Comparison of ENCODE assay signal across 8 mouse cellular contexts in the genomic region with DNA sequence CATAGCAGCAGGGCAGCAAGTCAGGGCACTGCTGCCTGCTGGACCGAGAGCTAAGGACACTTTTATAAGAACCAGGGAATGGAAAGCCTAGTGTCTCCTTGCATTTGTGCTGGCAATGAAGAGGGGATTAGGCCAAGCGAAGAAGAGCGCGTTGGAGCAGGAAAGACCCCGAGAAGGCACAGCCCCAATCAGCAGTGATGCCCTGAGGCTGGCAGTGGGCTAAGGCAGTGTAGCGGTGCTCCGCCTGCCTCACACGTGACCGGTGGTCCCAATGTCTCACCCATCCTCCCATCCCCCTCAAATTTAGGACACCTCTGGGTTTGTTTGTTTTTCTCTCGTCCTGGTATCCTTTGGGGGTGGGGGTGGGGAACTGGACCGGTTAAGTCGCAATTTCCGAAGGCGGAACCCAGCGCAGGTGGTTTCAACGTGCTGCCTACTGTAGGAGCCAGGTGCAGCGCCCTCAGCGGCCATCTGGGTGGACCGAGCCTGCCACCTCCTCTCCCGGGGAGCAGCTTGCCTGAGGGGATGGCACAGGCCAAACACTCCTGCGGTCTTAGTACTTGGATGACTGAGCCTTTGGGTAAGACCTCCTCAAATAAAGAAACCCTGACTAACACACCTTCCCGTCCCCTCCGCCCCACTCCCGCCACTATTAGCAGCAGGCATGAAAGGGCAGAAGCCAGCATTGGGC. TPM values are rescaled to one million over a fixed set of nuclear protein-coding genes. Genes with fewer than 3 reads are reported as not detected.
DNase-seq lines count a peak whose midpoint lies in the region; ATAC-seq and TF ChIP-seq lines count a peak whose summit lies in the region.

No protein-coding gene starts in this region.

- 10% methylated on average over 24 of the region's 24 CpGs for WGBS in forebrain, embryonic 10.5 days
- WGBS in forebrain, postnatal 0 days = 13% methylated on average over 24 of the region's 24 CpGs
- WGBS in forebrain, embryonic 16.5 days = 11% methylated on average over 24 of the region's 24 CpGs
- 15% methylated on average over 24 of the region's 24 CpGs for WGBS in limb, embryonic 13.5 days

- DNase-seq in forebrain, embryonic 10.5 days (ENCODE audit: extremely low spot score, low spot score) = no peak
- no peak for DNase-seq in forebrain, postnatal 0 days
- DNase-seq in ES-E14 (ENCODE audit: low read depth, low spot score) (no peak), MN1 (ENCODE audit: low spot score) (no peak)
- no peak for DNase-seq in T-cell, adult 2 months (ENCODE audit: low spot score)

- H3K4me1 ChIP-seq in forebrain, embryonic 10.5 days = peaks cover 17% of the 10 kb centered on the region
- H3K4me1 ChIP-seq in forebrain, postnatal 0 days (ENCODE audit: insufficient read depth) = peaks cover 1% of the 10 kb centered on the region; the same call in 1 of the 2 replicates
- H3K4me1 ChIP-seq in ES-E14 (ENCODE audit: control insufficient read depth in 2 of 2, insufficient read depth in 2 of 2, low read length in 2 of 2, poor library complexity in 1 of 2) = 0 out of 4 replicates have a peak, but pooled peaks cover 0 to 4% of the 10 kb centered on the region in 2 experiments
- H3K4me1 ChIP-seq in forebrain, embryonic 16.5 days (replicated peaks; ENCODE audit: control insufficient read depth, insufficient read depth, low read length) = peaks cover 6% of the 10 kb centered on the region
- H3K4me1 ChIP-seq in limb, embryonic 13.5 days = peaks cover 19% of the 10 kb centered on the region; the same call in 1 of the 2 replicates

- H3K4me2 ChIP-seq in forebrain, postnatal 0 days (ENCODE audit: low read depth) = no peak overlapping the region
- peak overlapping the region; percentile 9; the same call in 1 of the 2 replicates for H3K4me2 ChIP-seq in forebrain, embryonic 16.5 days (ENCODE audit: low read length)
- H3K4me2 ChIP-seq in limb, embryonic 13.5 days (replicated peaks) = peak overlapping the region; percentile 40

- H3K27me3 ChIP-seq in forebrain, embryonic 10.5 days (ENCODE audit: poor library complexity, severe bottlenecking) = peaks cover 23% of the 10 kb centered on the region
- no peaks in the 10 kb centered on the region; the same call in 1 of the 2 replicates for H3K27me3 ChIP-seq in forebrain, postnatal 0 days (ENCODE audit: insufficient read depth, low read length)
- no peaks in the 10 kb centered on the region for H3K27me3 ChIP-seq in forebrain, embryonic 16.5 days (replicated peaks; ENCODE audit: control insufficient read depth, insufficient read depth, low read length)
- H3K27me3 ChIP-seq in limb, embryonic 13.5 days = peaks cover 11% of the 10 kb centered on the region

- no peak overlapping the region for H3K27ac ChIP-seq in forebrain, embryonic 10.5 days
- no peak overlapping the region for H3K27ac ChIP-seq in forebrain, postnatal 0 days (ENCODE audit: low read depth, low read length)
- H3K27ac ChIP-seq in ES-E14 (ENCODE audit: insufficient read depth, low read depth, low read length, poor library complexity, severe bottlenecking) = no peak overlapping the region
- no peak overlapping the region for H3K27ac ChIP-seq in forebrain, embryonic 16.5 days (ENCODE audit: low read length)
- no peak overlapping the region for H3K27ac ChIP-seq in limb, embryonic 13.5 days

- in situ Hi-C loops in ES-E14 (cut with MboI; ENCODE audit: low sequenced_read_pairs in 2 of 2, unreplicated experiment in 2 of 2) = no loop called here

- H3K36me3 ChIP-seq in forebrain, embryonic 10.5 days (replicated peaks) = no peaks in the 10 kb centered on the region
- no peaks in the 10 kb centered on the region for H3K36me3 ChIP-seq in forebrain, postnatal 0 days (ENCODE audit: insufficient read depth)
- H3K36me3 ChIP-seq in ES-E14 (ENCODE audit: control insufficient read depth, insufficient read depth, low read length, poor library complexity, severe bottlenecking) = no peaks in the 10 kb centered on the region
- H3K36me3 ChIP-seq in forebrain, embryonic 16.5 days (ENCODE audit: control insufficient read depth, insufficient read depth) = no peaks in the 10 kb centered on the region
- no peaks in the 10 kb centered on the region for H3K36me3 ChIP-seq in limb, embryonic 13.5 days

- no peak overlapping the region for H3K9ac ChIP-seq in forebrain, postnatal 0 days
- 0 out of 2 replicates have a peak overlapping the region, but pooled peaks have one; percentile 25 for H3K9ac ChIP-seq in ES-E14 (ENCODE audit: insufficient read depth, low read depth, low read length, poor library complexity, severe bottlenecking)
- 0 out of 2 replicates have a peak overlapping the region, but pooled peaks have one; percentile 9 for H3K9ac ChIP-seq in forebrain, embryonic 16.5 days (replicated peaks; ENCODE audit: low read depth, low read length)
- H3K9ac ChIP-seq in limb, embryonic 13.5 days = no peak overlapping the region

- no peak for ATAC-seq in forebrain, postnatal 0 days
- no peak for ATAC-seq in forebrain, embryonic 16.5 days
- no peak for ATAC-seq in limb, embryonic 13.5 days (ENCODE audit: low FRiP score, low read depth)
- ATAC-seq in CD4-positive, CD25-positive, alpha-beta regulatory T cell, adult 4 months = no peak

- H3K4me3 ChIP-seq in forebrain, embryonic 10.5 days = peak overlapping the region; percentile 29
- no peak overlapping the region for H3K4me3 ChIP-seq in forebrain, postnatal 0 days (ENCODE audit: low read depth, low read length)
- peak overlapping the region; percentile 47 to 49 for H3K4me3 ChIP-seq in ES-E14 (ENCODE audit: insufficient read depth in 1 of 2, low read depth in 1 of 2, low read length in 2 of 2, poor library complexity in 1 of 2, severe bottlenecking in 1 of 2)
- H3K4me3 ChIP-seq in forebrain, embryonic 16.5 days (replicated peaks; ENCODE audit: low read length) = no peak overlapping the region
- H3K4me3 ChIP-seq in limb, embryonic 13.5 days = no peak overlapping the region

- H3K9me3 ChIP-seq in forebrain, embryonic 10.5 days = peaks cover 7% of the 10 kb centered on the region; the same call in 1 of the 2 replicates
- no peaks in the 10 kb centered on the region for H3K9me3 ChIP-seq in forebrain, postnatal 0 days (ENCODE audit: low read length)
- H3K9me3 ChIP-seq in ES-E14 (ENCODE audit: control insufficient read depth, insufficient read depth, low read depth, low read length) = no peaks in the 10 kb centered on the region
- H3K9me3 ChIP-seq in forebrain, embryonic 16.5 days (ENCODE audit: control insufficient read depth, low read length) = no peaks in the 10 kb centered on the region
- 0 out of 2 replicates have a peak, but pooled peaks cover 3% of the 10 kb centered on the region for H3K9me3 ChIP-seq in limb, embryonic 13.5 days

- TF ChIP-seq CTCF in forebrain, postnatal 0 days (IDR thresholded peaks at IDR 0.05; ENCODE audit: low read depth) = no peak

TF ChIP-seq in ES-E14, 5 proteins besides CTCF, POLR2A, EP300 and RAD21:
- no peak for TF ChIP-seq ZC3H11A (IDR thresholded peaks at IDR 0.05; ENCODE audit: borderline replicate concordance, low read depth, low read length)
- TF ChIP-seq ZNF384 (IDR thresholded peaks at IDR 0.05; ENCODE audit: low read depth, low read length) = no peak
- no peak for TF ChIP-seq HCFC1 (IDR thresholded peaks at IDR 0.05; ENCODE audit: borderline replicate concordance, insufficient read depth, low read length)
- TF ChIP-seq CHD2 (IDR thresholded peaks at IDR 0.05; ENCODE audit: low read depth, low read length) = no peak

RNA-seq across cellular contexts. Expression of a gene that starts 15.2 kb away (rescaled TPM):
- polyA plus RNA-seq in forebrain, embryonic 10.5 days (2016; fragmentation: Nextera tagmentation; extraction: Ambion mirVana) = 4.0 and 4.6 TPM in 2 replicates
- 12.7 and 13.8 TPM in 2 replicates for total RNA-seq in forebrain, postnatal 0 days (2014; rRNA removed)
- 8.7 and 10.2 TPM in 2 replicates for polyA plus RNA-seq in forebrain, postnatal 0 days (2015; fragmentation: Nextera tagmentation; extraction: Ambion mirVana)
- 2.1 and 2.3 TPM in 2 replicates for total RNA-seq in ES-E14 (2012; rRNA removed)
- 2.9 and 3.3 TPM in 2 replicates for polyA plus RNA-seq in forebrain, embryonic 16.5 days (2015; fragmentation: Nextera tagmentation; extraction: Ambion mirVana)
- polyA plus RNA-seq in limb, embryonic 13.5 days (2015; fragmentation: Nextera tagmentation; extraction: Ambion mirVana) = 2.3 and 2.9 TPM in 2 replicates
- polyA plus RNA-seq in CD4-positive, CD25-positive, alpha-beta regulatory T cell, adult 4 months (2017; shearing (Covaris generic)) = under 1 TPM in 1 of 2 experiments, not detected in 1; 0.35 TPM

RNA-seq across cellular contexts. Expression of a gene that starts 21.5 kb away (rescaled TPM):
- polyA plus RNA-seq in forebrain, embryonic 10.5 days (2016; fragmentation: Nextera tagmentation; extraction: Ambion mirVana) = 200 and 209 TPM in 2 replicates
- 92.2 and 96.0 TPM in 2 replicates for total RNA-seq in forebrain, postnatal 0 days (2014; rRNA removed)
- polyA plus RNA-seq in forebrain, postnatal 0 days (2015; fragmentation: Nextera tagmentation; extraction: Ambion mirVana) = 143 and 158 TPM in 2 replicates
- 100 and 121 TPM in 2 replicates for total RNA-seq in ES-E14 (2012; rRNA removed)
- 200 and 201 TPM in 2 replicates for polyA plus RNA-seq in forebrain, embryonic 16.5 days (2015; fragmentation: Nextera tagmentation; extraction: Ambion mirVana)
- 189 and 199 TPM in 2 replicates for polyA plus RNA-seq in limb, embryonic 13.5 days (2015; fragmentation: Nextera tagmentation; extraction: Ambion mirVana)
- 10 to 100 TPM; 32.9 to 39.6 TPM for polyA plus RNA-seq in CD4-positive, CD25-positive, alpha-beta regulatory T cell, adult 4 months (2017; shearing (Covaris generic))

RNA-seq across cellular contexts. Expression of a gene that starts 49.4 kb away (rescaled TPM):
- 0.16 and 0.24 TPM in 2 replicates for polyA plus RNA-seq in forebrain, embryonic 10.5 days (2016; fragmentation: Nextera tagmentation; extraction: Ambion mirVana)
- not detected in 2 replicates for total RNA-seq in forebrain, postnatal 0 days (2014; rRNA removed)
- polyA plus RNA-seq in forebrain, postnatal 0 days (2015; fragmentation: Nextera tagmentation; extraction: Ambion mirVana) = not detected in 2 replicates
- total RNA-seq in ES-E14 (2012; rRNA removed) = 0.22 and 0.37 TPM in 2 replicates
- 0.09 TPM in 1 of 2 replicates, not detected in the other for polyA plus RNA-seq in forebrain, embryonic 16.5 days (2015; fragmentation: Nextera tagmentation; extraction: Ambion mirVana)
- polyA plus RNA-seq in limb, embryonic 13.5 days (2015; fragmentation: Nextera tagmentation; extraction: Ambion mirVana) = 0.17 and 0.24 TPM in 2 replicates
- polyA plus RNA-seq in CD4-positive, CD25-positive, alpha-beta regulatory T cell, adult 4 months (2017; shearing (Covaris generic)) = not detected

Comparison
In these comparisons a context has a peak if more than half of its experiments do, and no peak if none do; other contexts are left out.
1. H3K4me3 ChIP-seq: peak in forebrain, embryonic 10.5 days (single experiment) and ES-E14 (2 of 2); none in forebrain, postnatal 0 days (single experiment), forebrain, embryonic 16.5 days (single experiment) and limb, embryonic 13.5 days (single experiment).
2. H3K9ac ChIP-seq: peak in ES-E14 (single experiment) and forebrain, embryonic 16.5 days (single experiment); none in forebrain, postnatal 0 days (single experiment) and limb, embryonic 13.5 days (single experiment).